Mouse (Mus musculus): ENCODE measurements around the gene Fam198a.

The Fam198a gene

GRCm38 (mm10) chr9:121982214-121982613, 31.4 kb downstream of the Fam198a start:
- no peak for DNase-seq (ENCODE audit: low spot score)

GRCm38 (mm10) chr9:121982665-121983064, 31.9 kb downstream of the Fam198a start:
- no peak for DNase-seq (ENCODE audit: low spot score)

GRCm38 (mm10) chr9:121983504-121983903, 32.7 kb downstream of the Fam198a start:
- peak; percentile 66 for DNase-seq (ENCODE audit: low spot score)

GRCm38 (mm10) chr9:121984465-121985461, 34.0 kb downstream of the Fam198a start:
- peak; percentile 85 for DNase-seq (ENCODE audit: low spot score)

- no peak for DNase-seq (ENCODE audit: low spot score)
These were observed 38.1 kb downstream of the Fam198a start for GRCm38 (mm10) chr9:121988910-121989309.

- DNase-seq (ENCODE audit: low spot score): no peak
These were observed 38.7 kb downstream of the Fam198a start for GRCm38 (mm10) chr9:121989536-121989935.

GRCm38 (mm10) chr9:121991041-121991440, 40.3 kb downstream of the Fam198a start:
- no peak for DNase-seq (ENCODE audit: low spot score)

GRCm38 (mm10) chr9:121993047-121993446, 42.3 kb downstream of the Fam198a start:
- no peak for DNase-seq (ENCODE audit: low spot score)

- no peak for DNase-seq (ENCODE audit: low spot score)
These were observed 44.3 kb downstream of the Fam198a start for GRCm38 (mm10) chr9:121995077-121995476.

GRCm38 (mm10) chr9:121995508-121996131, 44.8 kb downstream of the Fam198a start:
- DNase-seq (ENCODE audit: low spot score): peak; percentile 90

GRCm38 (mm10) chr9:121997010-121997409, 46.2 kb downstream of the Fam198a start, which contains the start of gene Pomgnt2:
Gene Pomgnt2 (minus strand): TSS chr9:121997110.
- no peak for DNase-seq (ENCODE audit: low spot score)

GRCm38 (mm10) chr9:121997978-121998377, 47.2 kb downstream of the Fam198a start:
- no peak for DNase-seq (ENCODE audit: low spot score)

GRCm38 (mm10) chr9:122006175-122006574, 55.4 kb downstream of the Fam198a start:
- DNase-seq (ENCODE audit: low spot score): no peak

GRCm38 (mm10) chr9:122006609-122007008, 55.8 kb downstream of the Fam198a start:
- peak; percentile 76 for DNase-seq (ENCODE audit: low spot score)

GRCm38 (mm10) chr9:122008876-122009275, 58.1 kb downstream of the Fam198a start:
- no peak for DNase-seq (ENCODE audit: low spot score)

- no peak for DNase-seq (ENCODE audit: low spot score)
These were observed 60.0 kb downstream of the Fam198a start for GRCm38 (mm10) chr9:122010751-122011150.

GRCm38 (mm10) chr9:122012816-122013215, 62.0 kb downstream of the Fam198a start:
- no peak for DNase-seq (ENCODE audit: low spot score)

GRCm38 (mm10) chr9:122013629-122014028, 62.8 kb downstream of the Fam198a start:
- DNase-seq (ENCODE audit: low spot score): no peak

- DNase-seq (ENCODE audit: low spot score): peak; percentile 81
These were observed 63.5 kb downstream of the Fam198a start for GRCm38 (mm10) chr9:122014241-122014667.

GRCm38 (mm10) chr9:122018079-122018478, 67.3 kb downstream of the Fam198a start:
- DNase-seq (ENCODE audit: low spot score): no peak

GRCm38 (mm10) chr9:122018782-122019395, 68.1 kb downstream of the Fam198a start:
- peak; percentile 85 for DNase-seq (ENCODE audit: low spot score)

GRCm38 (mm10) chr9:122020321-122020720, 69.5 kb downstream of the Fam198a start:
- DNase-seq (ENCODE audit: low spot score): no peak
